Mouse (Mus musculus): Measurements from ENCODE around the gene Olfr96.

- TF ChIP-seq POLR2AphosphoS2 (IDR thresholded peaks at IDR 0.05; ENCODE audit: insufficient read length, low read depth) (no peak), E2F4 (IDR thresholded peaks at IDR 0.05; ENCODE audit: insufficient read depth) (no peak), POLR2A (IDR thresholded peaks at IDR 0.05; ENCODE audit: insufficient read length, low read depth) (no peak), MAX (IDR thresholded peaks at IDR 0.05; ENCODE audit: low read depth) (no peak), USF1 (IDR thresholded peaks at IDR 0.05; ENCODE audit: low read depth) (no peak), TCF3 (IDR thresholded peaks at IDR 0.05; ENCODE audit: insufficient read length, low read depth) (no peak), SRF (IDR thresholded peaks at IDR 0.05; ENCODE audit: control insufficient read depth, insufficient read length, low read depth) (no peak), MYOD1 (IDR thresholded peaks at IDR 0.05; ENCODE audit: control insufficient read depth in 1 of 3, insufficient read length in 2 of 3, low read depth in 2 of 3) (no peak), MYOG (IDR thresholded peaks at IDR 0.05; ENCODE audit: control insufficient read depth in 1 of 3, insufficient read depth in 1 of 3, insufficient read length in 2 of 3, low read depth in 2 of 3) (no peak), TCF12 (IDR thresholded peaks at IDR 0.05; ENCODE audit: insufficient read depth, poor library complexity, severe bottlenecking) (no peak), CEBPB (IDR thresholded peaks at IDR 0.05; ENCODE audit: insufficient read depth, poor library complexity, severe bottlenecking) (no peak), REST (IDR thresholded peaks at IDR 0.05; ENCODE audit: insufficient read depth, insufficient read length) (no peak)
Measured at GRCm38 (mm10) chr17:37203917-37204236, 16.1 kb upstream of the Olfr96 start.
